Mouse (Mus musculus) G1E (cell line): Measurements from ENCODE around the gene Gm17655.

Experiments
- CTCF ChIP-seq: IDR thresholded peaks from 2 replicates; pipeline ENCODE4 v1.5.1; 2012; ENCODE audit warnings: low read depth, low read length, inconsistent platforms, mixed read lengths
- GATA1 ChIP-seq: IDR thresholded peaks from 2 replicates; pipeline ENCODE4 v1.6.1; 2012; ENCODE audit warnings: borderline replicate concordance, low read length, inconsistent platforms, mixed read lengths
- POLR2AphosphoS5 ChIP-seq: IDR thresholded peaks from 2 replicates; pipeline ENCODE4 v1.6.1; 2012; ENCODE audit warnings: low read depth, low read length, inconsistent platforms; ENCODE audit not compliant: insufficient replicate concordance
- TAL1 ChIP-seq: conservative IDR thresholded peaks from 2 replicates; pipeline ENCODE4 v1.6.1; 2012; ENCODE audit warnings: low read depth, low read length, inconsistent platforms, mixed read lengths

- TF ChIP-seq CTCF (no peak), POLR2AphosphoS5 (no peak), GATA1 (no peak), TAL1 (no peak)
Measured at GRCm38 (mm10) chr5:110094847-110095213, 22.5 kb upstream of the Gm17655 start.
